Mouse (Mus musculus): ENCODE results near the gene Gm10645.

- no peak for TF ChIP-seq POLR2A (IDR thresholded peaks at IDR 0.05; ENCODE audit: borderline replicate concordance, control insufficient read depth, low read depth, low read length)
- no peak for TF ChIP-seq CTCF (IDR thresholded peaks at IDR 0.05; ENCODE audit: control insufficient read depth, insufficient read depth, low read length)
Observed at GRCm38 (mm10) chr8:83186376-83186775, 20.4 kb upstream of the Gm10645 start.
